Mouse (Mus musculus): ENCODE measurements around the gene Ddx23.

DNA sequence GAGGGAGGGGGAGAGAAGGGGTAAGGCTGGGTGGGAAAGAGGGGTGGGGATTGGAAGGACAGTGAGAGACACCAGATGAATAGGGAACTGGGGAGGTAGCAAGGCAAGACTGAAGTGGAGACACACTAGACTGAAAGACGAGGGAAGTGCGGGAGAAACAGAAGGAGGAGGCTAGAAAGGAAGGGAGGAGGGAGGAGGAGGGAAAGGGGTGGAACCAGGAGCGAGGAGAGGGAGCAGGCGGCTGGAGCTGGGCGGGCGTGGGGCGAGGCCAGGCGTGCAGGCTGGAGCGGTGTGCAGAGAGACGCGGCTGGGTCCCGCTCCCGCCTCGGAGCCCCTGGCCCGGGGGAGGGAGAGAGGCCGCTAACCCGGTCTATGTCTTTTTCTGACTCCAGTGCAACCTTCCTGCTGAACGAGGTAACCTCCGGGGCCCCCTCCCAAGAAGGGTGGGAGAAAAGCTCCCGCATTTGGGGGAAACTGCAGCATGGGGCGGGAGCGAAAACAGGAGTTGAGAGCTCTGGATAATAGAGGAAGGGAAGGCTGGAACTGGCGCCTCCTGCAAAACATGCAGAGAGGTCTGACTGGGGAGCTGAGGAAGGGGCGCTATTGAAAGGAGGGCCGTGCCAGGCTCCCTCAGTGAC, 30.5 kb downstream of the Ddx23 start:
- no peak for TF ChIP-seq CTCF (IDR thresholded peaks at IDR 0.05; ENCODE audit: low read depth)
- no peak for TF ChIP-seq EP300 (optimal IDR thresholded peaks at IDR 0.05)
